Mouse (Mus musculus) naive thymus-derived CD4-positive, alpha-beta T cell, adult 5 months (primary cell): Measurements from ENCODE around the gene Plp2. TPM values are rescaled to one million over a fixed set of nuclear protein-coding genes. Genes with fewer than 3 reads are reported as not detected.

ENCODE experiments used
- polyA plus RNA-seq: library from polyadenylated mRNA; unstranded; fragments of 100-300 nt; shearing (Covaris generic); gene quantifications from one replicate; pipeline ENCODE4 v1.2.1, GENCODE M21; 2017

The Plp2 gene
- polyA plus RNA-seq, result 35.6 TPM

DNA sequence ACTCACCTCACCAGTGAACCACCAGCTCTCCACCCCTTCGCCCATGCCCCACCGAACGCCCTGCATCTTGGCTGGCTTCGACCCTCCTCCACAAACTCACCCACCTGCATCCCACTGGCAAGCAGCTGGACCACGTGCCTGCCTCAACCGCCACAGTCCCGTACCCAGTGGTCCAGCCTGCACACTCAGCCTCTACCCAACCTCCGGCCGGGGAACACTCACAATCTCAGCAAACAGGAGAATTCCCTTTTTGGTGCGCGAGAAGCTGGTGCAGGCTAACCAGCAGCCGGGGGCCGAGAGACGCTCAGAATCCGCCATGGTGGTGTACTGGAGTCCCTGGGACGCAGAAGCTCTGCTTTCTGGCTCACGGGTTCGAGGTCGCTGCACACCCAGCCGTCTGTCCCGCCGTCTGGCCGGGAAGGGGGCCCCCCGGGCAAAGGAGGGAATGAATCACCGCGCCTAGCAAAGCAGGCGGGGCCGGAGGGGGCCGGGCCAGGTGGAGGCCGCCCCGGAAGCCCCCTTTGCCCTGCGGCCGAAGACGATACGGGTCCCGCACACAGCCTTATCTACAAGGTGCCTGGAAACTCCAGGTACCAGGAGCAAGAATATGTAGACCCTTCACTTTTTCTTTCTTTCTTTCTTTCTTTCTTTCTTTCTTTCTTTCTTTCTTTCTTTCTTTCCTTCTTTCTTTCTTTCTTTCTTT, at the start of gene Plp2:
Gene Plp2, minus strand, starts transcription at position 470 of the 703 bp plus-strand sequence.

GRCm38 (mm10) chrX:7714135-7714899, 43.1 kb upstream of the Plp2 start, which contains the start of gene Wdr45:
Gene Wdr45, plus strand, starts transcription at chrX:7714333.

GRCm38 (mm10) chrX:7696954-7697381, 25.8 kb upstream of the Plp2 start, which contains the start of gene Gpkow:
Gene Gpkow, plus strand, starts transcription at chrX:7697131.

GRCm38 (mm10) chrX:7680864-7681263, 9.7 kb upstream of the Plp2 start, which contains the start of gene Magix:
Gene Magix, minus strand, starts transcription at chrX:7681251.

DNA sequence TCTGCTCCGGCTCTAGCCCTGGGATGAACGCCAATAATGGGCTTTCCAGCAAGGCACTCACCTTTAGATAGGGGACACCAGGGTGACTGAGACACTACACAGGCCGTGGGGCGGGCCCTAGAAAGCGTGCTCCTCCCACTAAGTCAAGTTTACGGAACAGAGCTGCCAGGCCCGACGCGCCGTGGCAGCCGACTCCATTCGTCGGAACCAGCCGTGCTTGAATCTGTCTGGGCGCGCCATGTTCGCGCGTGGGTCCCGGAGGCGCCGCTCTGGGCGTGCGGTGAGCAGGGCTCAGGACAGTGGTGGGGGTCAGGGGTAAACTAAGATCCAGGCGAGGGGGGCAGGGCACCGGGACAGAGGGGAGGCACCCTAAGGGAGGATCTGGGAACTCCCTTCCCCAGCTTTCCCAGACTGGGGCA, 14.0 kb downstream of the Plp2 start, which contains the start of gene Prickle3:
Gene Prickle3, plus strand, starts transcription at position 40 of the 419 bp plus-strand sequence.

DNA sequence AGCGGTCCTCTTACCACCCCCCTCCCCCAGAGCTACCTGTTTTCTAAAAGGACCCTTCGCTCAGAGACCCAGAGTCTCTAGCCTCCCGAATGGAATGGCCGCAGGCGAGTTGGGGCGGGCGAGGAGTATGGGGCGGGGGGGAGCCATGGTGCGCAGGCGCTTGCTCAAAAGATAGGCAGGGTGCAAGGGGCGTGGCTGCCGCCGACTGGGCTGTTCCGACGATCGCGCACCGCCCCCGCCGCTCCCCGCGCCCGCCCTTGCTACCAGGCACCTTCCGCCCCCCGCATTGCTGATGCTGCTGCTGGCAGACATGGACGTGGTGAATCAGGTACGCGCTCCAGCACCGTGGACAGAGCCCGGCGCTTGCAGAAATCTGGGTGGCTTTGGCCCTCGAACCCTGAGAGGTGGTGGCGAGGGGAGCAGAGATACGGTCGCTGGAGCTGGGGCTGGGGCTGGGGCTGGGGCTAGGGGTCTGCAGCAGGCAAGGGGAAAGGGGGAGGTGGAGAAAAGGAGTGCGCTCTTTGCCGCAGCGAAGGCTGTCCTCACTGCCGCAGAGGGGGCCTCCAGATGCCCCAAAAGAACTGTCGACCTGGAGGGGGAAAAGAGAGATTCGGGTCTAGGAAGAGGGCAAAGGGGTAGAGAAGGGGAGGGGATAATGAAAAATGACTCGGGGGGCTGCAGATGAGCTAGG, 32.6 kb downstream of the Plp2 start, which contains the start of gene Syp:
Gene Syp, plus strand, starts transcription at position 71 of the 691 bp plus-strand sequence.

Other genes with a start within 250 kb of the Plp2 start
- gene Foxp3, start 97.7 kb downstream of the Plp2 start, polyA plus RNA-seq, result 26.0 TPM
- gene Ppp1r3f, start 97.1 kb downstream of the Plp2 start, polyA plus RNA-seq, result 8.8 TPM
- gene Ccdc22, start 65.9 kb downstream of the Plp2 start, polyA plus RNA-seq, result 42.1 TPM
- not detected for gene Cacna1f, start 64.3 kb downstream of the Plp2 start, polyA plus RNA-seq
- 0.80 TPM for gene Syp, start 32.9 kb downstream of the Plp2 start, polyA plus RNA-seq
- gene Prickle3, start 14.1 kb downstream of the Plp2 start, polyA plus RNA-seq, result 45.5 TPM
- gene Magix, start 9.9 kb upstream of the Plp2 start, polyA plus RNA-seq, result not detected
- 81.8 TPM for gene Gpkow, start 25.7 kb upstream of the Plp2 start, polyA plus RNA-seq
- 172 TPM for gene Wdr45, start 42.9 kb upstream of the Plp2 start, polyA plus RNA-seq
- gene Gm45208, start 50.9 kb upstream of the Plp2 start, polyA plus RNA-seq, result not detected
- 19.5 TPM for gene Praf2, start 57.0 kb upstream of the Plp2 start, polyA plus RNA-seq
- not detected for gene Ccdc120, start 79.5 kb upstream of the Plp2 start, polyA plus RNA-seq
- 42.5 TPM for gene Tfe3, start 91.2 kb upstream of the Plp2 start, polyA plus RNA-seq
- gene Gripap1, start 118.4 kb upstream of the Plp2 start, polyA plus RNA-seq, result 145 TPM
- gene Kcnd1, start 150.9 kb upstream of the Plp2 start, polyA plus RNA-seq, result 0.26 TPM
- 239 TPM for gene Otud5, start 170.0 kb upstream of the Plp2 start, polyA plus RNA-seq
- gene Pim2, start 206.9 kb upstream of the Plp2 start, polyA plus RNA-seq, result 165 TPM
- gene Slc35a2, start 212.6 kb upstream of the Plp2 start, polyA plus RNA-seq, result 35.6 TPM
- 191 TPM for gene Pqbp1, start 227.9 kb upstream of the Plp2 start, polyA plus RNA-seq
- gene Timm17b, start 228.0 kb upstream of the Plp2 start, polyA plus RNA-seq, result 88.6 TPM
- gene Gm10491, start 236.4 kb upstream of the Plp2 start, polyA plus RNA-seq, result not detected
- gene Gm10490, start 238.2 kb upstream of the Plp2 start, polyA plus RNA-seq, result not detected
- gene Pcsk1n, start 248.4 kb upstream of the Plp2 start, polyA plus RNA-seq, result not detected